Mouse (Mus musculus): Measurements from ENCODE around the gene Slc13a1.

Gene Slc13a1

GRCm38 (mm10) chr6:24072804-24073203 is 95.1 kb downstream of the Slc13a1 start:
- DNase-seq: no peak

GRCm38 (mm10) chr6:24059754-24060153 is 108.1 kb downstream of the Slc13a1 start:
- DNase-seq: no peak

GRCm38 (mm10) chr6:24055086-24055485 is 112.8 kb downstream of the Slc13a1 start:
- no peak for DNase-seq

GRCm38 (mm10) chr6:24054086-24054710 is 113.7 kb downstream of the Slc13a1 start:
- no peak for DNase-seq

- peak; percentile 9 to 23 for DNase-seq
Measured at GRCm38 (mm10) chr6:24047014-24047770, 120.7 kb downstream of the Slc13a1 start.

GRCm38 (mm10) chr6:24043496-24043895 is 124.4 kb downstream of the Slc13a1 start:
- no peak for DNase-seq
